Mouse (Mus musculus) gastrocnemius, postnatal 36 days (tissue): ENCODE results near the gene Bckdk. TPM values are rescaled to one million over a fixed set of nuclear protein-coding genes. Genes with fewer than 3 reads are reported as not detected.
"Not testable (repeated sequence)": the region's sequence is repeated elsewhere in the genome, so short reads cannot be mapped to it uniquely, and the experiment has no call there.

Experiments
- DNase-seq, 2 experiments: peaks; one replicate each; pipeline ENCODE4 v3.0.0; 2022
- intact Hi-C: fragments of 180-260 bp; cut with DNase I; formaldehyde crosslinking; loops from one replicate; pipeline ENCODE4 v1.15.1; 2025
- total RNA-seq, 2 experiments: library from RNA; stranded (reverse); gene quantifications; 2 replicates each; pipeline ENCODE4 v1.2.3; 2021

The Bckdk gene
- total RNA-seq, 2 experiments from 2014 or later: 155 TPM

- no peak for DNase-seq
- intact Hi-C loops: no loop called here
These were observed 23.8 kb downstream of the Bckdk start for GRCm38 (mm10) chr7:127927726-127928125.

GRCm38 (mm10) chr7:127928596-127928995 is 24.7 kb downstream of the Bckdk start:
- intact Hi-C loops: no loop called here
- DNase-seq: no peak

- DNase-seq: no peak
- intact Hi-C loops: no loop called here
These were observed 26.0 kb downstream of the Bckdk start, which contains the start of gene Prss8 for GRCm38 (mm10) chr7:127929923-127930322. Gene Prss8, minus strand, starts transcription at chr7:127930104.

GRCm38 (mm10) chr7:127930636-127931035 is 26.8 kb downstream of the Bckdk start:
- intact Hi-C loops: no loop called here
- DNase-seq: no peak

- intact Hi-C loops: no loop called here
- no peak for DNase-seq
These were observed 27.7 kb downstream of the Bckdk start for GRCm38 (mm10) chr7:127931351-127932135.

- intact Hi-C loops: no loop called here
- DNase-seq: no peak
These were observed 28.6 kb downstream of the Bckdk start for GRCm38 (mm10) chr7:127932273-127933031.

- intact Hi-C loops: no loop called here
- no peak for DNase-seq
These were observed 30.2 kb downstream of the Bckdk start for GRCm38 (mm10) chr7:127934075-127934474.

- peak; percentile 95 to 96 for DNase-seq
- intact Hi-C loops: loop anchor here (5.0 kb wide), 1 partner anchor 133 kb away; the partner anchor contains the start of gene Hsd3b7
These were observed 31.3 kb downstream of the Bckdk start for GRCm38 (mm10) chr7:127935028-127935722.

- intact Hi-C loops: loop anchor here (5.0 kb wide), 1 partner anchor 133 kb away; the partner anchor contains the start of gene Hsd3b7
- DNase-seq: no peak
These were observed 31.9 kb downstream of the Bckdk start for GRCm38 (mm10) chr7:127935748-127936159.

GRCm38 (mm10) chr7:127936216-127936884 is 32.5 kb downstream of the Bckdk start:
- DNase-seq: no peak
- intact Hi-C loops: loop anchor here (5.0 kb wide), 1 partner anchor 134 kb away; the partner anchor contains the start of gene Hsd3b7

- intact Hi-C loops: not testable (repeated sequence)
These were observed 38.2 kb downstream of the Bckdk start for GRCm38 (mm10) chr7:127942097-127942496.

GRCm38 (mm10) chr7:127944614-127945013 is 40.7 kb downstream of the Bckdk start:
- DNase-seq: no peak
- intact Hi-C loops: no loop called here

More at GRCm38 (mm10) chr7:127942097-127942496, 38.2 kb downstream of the Bckdk start:
- DNase-seq: not testable (repeated sequence)

GRCm38 (mm10) chr7:127946470-127947023 is 42.7 kb downstream of the Bckdk start, which contains the start of gene Prss36:
Gene Prss36, minus strand, starts transcription at chr7:127946725.
- DNase-seq: no peak
- intact Hi-C loops: no loop called here

- no peak for DNase-seq
- intact Hi-C loops: no loop called here
These were observed 49.1 kb downstream of the Bckdk start for GRCm38 (mm10) chr7:127952864-127953581.

GRCm38 (mm10) chr7:127959364-127959763 is 55.5 kb downstream of the Bckdk start:
- intact Hi-C loops: no loop called here

More at GRCm38 (mm10) chr7:127959364-127959763, 55.5 kb downstream of the Bckdk start:
- no peak for DNase-seq
